Mouse (Mus musculus): ENCODE measurements at regions not wholly inside any gene's neighbourhood (a gene's known extent, or its start where the extent isn't known, plus 50 kb on each side); places are given as distances from the start of the nearest gene placed in this dataset.
A peak's percentile ranks its signal among the peaks of the same experiment; 100 is the strongest.

DNA sequence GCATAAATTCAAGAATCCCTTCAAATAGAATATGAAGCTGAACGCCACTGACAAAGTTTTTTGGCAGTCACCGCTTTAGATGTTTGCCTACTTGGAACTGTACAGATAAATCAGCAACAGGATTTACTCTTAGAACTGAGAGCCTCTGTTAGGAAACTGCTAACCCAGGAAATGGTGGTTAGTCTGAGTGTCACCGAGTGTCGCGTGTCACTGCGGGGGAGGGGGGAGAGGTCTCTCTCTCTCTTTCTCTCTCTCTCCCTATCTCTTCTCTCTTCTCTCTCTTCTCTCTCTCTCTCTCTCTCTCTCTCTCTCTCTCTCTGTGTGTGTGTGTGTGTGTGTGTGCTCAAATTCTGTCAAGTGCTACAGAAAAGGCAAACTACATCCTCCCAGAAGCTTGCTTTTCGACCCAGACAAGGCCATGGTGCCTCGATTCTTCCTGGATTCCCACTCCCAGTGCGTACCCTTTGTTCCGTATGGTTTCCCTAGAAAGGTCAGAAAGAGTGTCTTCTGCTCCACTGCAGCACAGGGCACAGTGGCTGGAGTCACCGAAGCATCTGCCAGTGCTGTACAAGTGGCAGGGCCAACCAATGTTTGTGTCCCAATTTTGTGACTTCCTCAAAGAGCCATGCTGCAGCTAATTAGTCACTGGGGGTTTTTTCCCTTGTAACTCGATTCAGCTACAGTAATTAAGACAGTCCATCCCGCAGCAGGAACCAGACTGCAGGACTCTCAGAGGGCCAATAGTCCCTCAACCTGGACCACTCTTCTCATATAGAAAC lies 87.0 kb downstream of the Cog6 start:
- DNase-seq (ENCODE audit: low spot score in 2 of 2) = peak; percentile 61 to 63

DNA sequence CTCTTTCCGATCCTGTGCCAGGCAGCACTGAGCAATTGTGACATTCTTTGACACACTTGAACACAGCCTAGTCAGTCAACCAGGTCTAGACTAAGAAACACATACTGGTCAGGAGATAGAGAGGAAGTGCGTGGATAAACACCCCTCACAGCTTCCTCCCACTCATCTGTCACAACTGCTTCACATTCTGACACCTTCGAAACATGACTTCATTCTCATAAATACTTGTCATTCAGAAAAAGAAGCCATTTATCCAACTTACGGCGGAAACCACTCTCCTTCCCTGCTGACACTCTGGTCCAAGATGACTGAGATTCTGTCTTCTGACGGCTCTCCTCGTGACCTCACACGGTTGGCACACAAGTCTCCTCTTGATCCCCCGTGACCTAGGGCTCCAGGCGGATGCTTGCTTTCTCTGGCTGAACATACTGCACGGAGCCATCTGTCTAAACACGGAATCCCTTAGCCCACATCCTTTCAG lies 89.6 kb downstream of the Cog6 start:
- peak; percentile 36 to 52 for DNase-seq (ENCODE audit: low spot score in 2 of 2)

DNA sequence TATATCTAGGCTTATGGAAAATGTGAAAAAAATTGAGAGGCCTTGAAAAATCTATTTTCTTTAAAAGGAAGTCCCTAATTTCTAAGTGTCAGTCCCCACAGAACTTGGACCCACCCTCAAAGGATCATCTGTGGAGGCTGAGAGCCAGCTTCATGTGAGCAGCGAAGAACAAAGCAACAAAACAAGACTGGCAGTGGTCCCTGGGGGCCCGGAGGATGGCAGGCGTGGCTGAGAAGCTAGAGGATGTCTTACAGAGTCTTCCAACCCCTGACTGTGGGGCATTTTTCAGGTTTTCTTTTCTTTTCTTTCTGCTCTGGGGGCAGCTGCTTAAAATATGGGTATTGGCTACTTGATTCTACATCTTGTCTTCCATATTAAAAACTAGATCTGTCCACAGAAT lies 90.5 kb downstream of the Cog6 start:
- DNase-seq (ENCODE audit: low spot score in 2 of 2) = no peak

DNA sequence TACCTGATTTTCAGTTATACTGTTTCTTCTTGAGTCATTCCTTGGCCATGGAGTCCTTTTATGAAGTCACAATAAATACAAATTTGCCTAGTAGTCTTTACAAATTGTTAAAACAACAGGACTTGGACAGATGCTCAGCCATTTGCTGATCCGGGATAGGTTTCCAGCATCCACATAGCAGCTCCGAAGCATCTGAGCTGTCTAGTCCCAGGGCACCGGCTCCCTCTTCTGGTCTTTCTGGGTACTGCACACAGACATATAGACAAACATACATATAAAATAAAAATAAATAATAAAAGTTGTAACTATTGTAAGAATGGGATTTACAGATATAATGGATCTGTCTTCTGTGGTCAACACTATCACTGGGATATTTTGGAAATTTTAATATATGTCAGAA lies 91.8 kb downstream of the Cog6 start:
- DNase-seq (ENCODE audit: low spot score in 2 of 2) = peak in 1 of 2 experiments; percentile 63

DNA sequence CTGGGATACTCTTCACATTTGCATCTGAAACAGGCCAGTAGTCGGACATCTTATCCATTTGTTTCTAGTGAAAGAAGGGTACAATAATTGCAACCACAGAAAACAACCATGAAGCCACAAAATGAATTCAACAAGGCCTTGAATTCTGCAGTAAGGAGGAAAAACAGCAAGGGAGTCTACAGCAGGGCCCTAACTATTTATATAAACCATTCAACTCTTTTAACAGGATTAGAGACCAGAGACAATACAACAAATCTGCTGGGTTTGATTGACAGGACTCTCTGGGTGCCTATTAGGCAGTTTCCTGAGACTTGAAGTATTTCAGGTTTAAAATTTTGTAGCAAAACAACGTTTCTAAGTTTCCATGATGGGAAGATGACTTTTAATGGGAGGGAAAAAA lies 92.4 kb downstream of the Cog6 start:
- DNase-seq (ENCODE audit: low spot score in 2 of 2) = no peak

DNA sequence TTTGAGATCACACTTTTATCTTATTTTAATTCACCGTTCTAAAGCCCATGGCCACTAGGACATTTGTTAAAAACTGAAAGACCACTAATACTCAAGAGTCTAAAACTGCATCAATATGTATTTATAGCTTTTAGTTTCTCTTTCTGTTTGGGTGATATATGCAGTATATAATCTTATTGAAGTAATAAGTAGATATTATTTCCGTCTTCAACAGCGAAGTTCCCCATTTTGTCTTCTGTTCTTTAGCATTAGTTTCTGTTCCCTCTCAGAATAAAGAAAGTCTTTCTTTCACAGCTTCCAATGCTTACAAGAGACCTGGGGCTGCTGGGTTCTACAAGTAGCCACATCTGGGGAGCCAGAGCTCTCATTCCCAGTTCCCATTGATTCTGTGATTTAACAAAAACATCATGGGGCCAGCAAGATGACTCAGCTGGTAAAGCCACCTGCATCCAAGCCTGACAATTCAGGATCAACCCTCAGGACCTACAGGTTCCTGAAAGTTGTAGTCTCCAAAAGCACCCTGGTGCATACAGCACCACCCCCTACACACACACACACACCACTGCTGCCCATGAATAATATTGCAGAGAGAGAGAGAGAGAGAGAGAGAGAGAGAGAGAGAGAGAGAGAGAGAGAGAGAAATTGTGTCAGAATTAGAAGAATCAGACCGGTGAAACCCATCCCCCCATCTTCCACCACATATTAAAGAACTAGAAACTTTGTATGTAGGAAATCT lies 93.0 kb downstream of the Cog6 start:
- no peak for DNase-seq (ENCODE audit: low spot score in 2 of 2)

DNA sequence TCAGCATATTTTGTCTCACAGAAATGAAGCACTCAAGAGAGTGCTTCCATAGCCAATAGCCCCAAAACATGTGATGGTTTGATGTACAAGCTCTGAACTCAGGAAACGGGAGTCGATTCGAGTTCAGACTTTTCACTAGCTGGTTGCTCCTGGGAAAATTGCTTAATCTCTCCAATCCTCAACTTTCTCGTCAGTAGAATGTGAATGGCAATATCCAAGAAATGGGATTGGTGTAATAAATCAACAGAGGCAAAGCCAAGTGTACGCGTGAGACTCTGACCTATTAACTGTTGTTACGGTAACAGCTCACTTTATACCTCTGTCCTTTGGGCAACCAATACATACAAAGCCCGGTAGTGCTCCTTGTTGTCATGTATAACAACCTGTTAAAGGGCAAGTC lies 94.6 kb downstream of the Cog6 start:
- no peak for DNase-seq (ENCODE audit: low spot score in 2 of 2)

DNA sequence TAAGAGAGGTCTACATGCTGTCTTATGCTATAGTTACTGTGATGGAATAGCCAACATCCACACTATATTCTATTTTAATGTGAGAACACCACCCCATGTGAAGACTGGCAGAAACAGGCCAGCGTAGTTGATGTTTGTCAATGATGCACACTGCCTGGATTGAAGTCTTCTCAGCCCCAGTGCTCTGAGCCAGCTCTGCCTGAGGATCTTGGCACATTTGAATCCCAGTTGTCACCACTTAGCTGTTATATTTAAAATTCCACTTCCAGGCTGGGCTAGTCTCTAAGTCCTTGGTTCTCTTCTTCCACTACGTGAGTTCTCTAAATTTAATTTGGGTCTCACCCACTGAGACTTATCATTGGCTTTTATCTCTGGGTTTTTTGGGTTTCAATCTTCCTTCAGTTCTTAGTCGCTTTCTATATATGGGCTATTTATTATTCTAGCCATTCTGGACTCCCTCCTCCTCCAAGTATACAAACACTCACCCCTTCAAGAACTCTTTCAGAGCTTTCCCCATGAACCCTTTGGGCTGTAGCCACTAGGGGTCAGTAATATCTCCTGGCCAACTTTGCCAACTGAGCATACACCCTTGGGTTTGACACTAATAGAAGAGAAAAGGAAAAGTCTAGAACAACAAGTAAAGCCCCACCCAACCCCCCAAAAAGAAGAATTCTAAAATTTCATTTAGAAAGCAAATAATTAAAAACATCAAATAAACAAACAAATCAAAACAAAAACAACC lies 110.0 kb downstream of the Cog6 start:
- peak in 1 of 2 experiments; percentile 28 for DNase-seq (ENCODE audit: low spot score in 2 of 2)

DNA sequence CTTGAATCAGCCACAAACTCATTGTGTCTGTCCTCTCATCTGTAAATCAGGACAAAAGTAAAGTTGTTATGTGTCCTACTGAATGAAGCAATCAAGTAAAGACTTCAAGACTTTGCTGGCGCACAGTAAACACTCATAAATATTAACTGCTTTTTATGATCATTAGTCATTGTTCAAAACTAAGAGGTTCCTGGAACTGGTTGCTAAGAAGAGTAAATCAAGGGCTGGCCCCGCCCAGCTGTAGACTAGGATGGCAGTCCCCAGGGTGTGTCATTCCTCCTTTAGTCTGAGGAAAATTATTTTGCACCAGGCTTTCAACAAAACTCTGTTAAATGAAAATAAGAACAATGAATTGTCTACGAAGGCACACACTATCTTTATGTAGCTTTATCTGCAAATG lies 113.0 kb downstream of the Cog6 start:
- no peak for DNase-seq (ENCODE audit: low spot score in 2 of 2)

DNA sequence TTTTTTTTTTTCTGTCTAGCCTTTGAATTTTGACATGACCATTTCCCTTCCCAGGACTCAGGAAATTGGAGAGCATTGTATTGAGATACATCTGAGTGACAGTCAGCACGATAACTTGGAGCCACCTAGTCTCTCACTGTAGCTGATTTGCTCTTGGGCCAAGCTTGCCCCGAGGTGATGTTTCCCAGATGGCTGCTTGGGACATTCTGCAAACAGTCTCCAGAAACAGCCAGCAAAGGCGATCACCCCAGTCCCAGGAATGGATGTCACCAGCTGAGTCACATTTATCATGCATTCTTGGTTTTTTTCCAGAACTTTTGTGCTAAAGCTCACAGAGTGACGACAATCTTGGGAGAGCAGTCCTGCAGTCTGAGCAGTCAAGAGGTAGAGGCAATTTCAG lies 119.4 kb downstream of the Cog6 start:
- no peak for DNase-seq (ENCODE audit: low spot score in 2 of 2)

DNA sequence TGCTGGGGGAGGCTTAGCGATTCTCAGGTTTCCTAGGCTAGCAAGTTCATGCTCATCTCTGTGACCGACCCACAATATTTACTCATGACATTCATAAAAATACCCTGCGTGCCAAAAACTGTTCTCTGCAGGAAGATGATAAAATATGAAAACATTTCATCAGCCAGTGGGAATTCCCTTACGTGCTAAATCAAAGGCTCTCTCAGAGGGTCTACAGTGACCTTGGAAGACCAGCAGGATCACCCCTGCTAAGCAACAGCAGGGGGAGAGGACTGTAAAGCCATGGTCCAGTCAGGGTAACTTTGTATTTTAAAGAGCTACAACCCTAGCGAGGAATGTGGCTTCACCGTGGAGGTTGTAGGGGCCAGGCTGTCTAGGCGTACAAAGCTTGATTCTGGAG lies 120.6 kb downstream of the Cog6 start:
- no peak for DNase-seq (ENCODE audit: low spot score in 2 of 2)

DNA sequence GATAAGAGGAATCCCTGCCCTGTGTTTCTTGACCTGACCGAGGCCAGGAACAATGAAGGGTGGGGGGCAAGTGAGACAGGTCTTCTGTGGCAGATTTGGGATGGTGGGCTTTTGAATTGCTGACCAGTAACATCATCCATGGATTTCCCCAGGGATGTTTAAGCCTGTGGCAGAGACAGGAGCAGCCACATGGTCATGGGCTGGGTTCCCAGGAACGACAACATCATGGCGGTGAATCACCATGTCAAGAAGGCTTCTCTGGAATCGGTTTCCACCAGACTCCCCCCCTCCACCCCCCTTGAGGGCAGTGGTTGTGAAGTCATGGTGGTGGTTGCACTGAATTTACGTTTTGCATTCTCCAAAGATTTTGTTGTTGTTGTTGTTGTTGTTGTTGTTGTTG lies 121.3 kb downstream of the Cog6 start:
- no peak for DNase-seq (ENCODE audit: low spot score in 2 of 2)

DNA sequence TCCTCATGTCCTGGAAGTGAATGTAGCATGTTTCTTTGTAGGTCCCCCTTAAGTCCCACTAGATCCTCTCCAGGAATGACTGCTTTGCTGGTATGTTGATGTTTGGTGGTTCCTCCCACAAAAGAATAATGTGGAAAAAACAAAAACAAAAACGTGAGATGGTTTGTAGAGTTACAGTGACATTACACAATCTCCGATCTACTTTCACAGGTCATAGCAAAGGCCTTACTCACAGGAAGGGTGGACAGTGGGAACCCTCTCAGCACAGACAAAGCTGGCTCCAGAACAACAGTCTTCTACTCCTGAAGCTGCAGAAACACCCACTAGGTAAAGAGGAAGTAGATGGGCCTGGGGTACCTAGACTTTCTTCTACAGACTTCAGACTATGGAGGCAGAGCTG lies 122.2 kb downstream of the Cog6 start:
- DNase-seq (ENCODE audit: low spot score in 2 of 2) = no peak

DNA sequence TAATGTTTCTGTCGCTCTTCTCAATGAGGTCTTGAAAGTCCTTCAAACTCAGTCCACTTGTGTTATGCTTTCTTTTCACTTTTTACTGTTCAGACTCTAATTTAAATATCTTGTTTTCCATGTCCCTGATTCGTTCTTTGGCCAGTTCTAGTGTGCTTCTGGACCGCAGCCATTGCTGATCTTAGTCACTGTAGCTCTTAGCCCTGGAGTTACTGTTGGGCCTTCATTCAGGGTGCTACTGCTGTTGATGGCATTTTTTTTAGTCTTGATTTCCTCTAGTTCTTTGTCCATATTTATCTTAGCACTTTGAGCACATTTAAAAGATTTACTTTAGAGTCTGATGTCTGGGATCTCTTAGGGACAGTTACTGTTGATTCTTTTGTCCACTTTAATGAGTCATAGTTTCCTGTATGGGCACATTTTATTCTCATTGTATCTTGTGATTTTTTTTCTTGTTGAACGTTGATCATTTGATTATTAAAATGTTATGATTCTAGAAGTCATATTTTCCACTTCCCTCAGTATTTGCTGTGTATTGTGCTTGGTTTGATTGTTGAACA lies 127.8 kb downstream of the Cog6 start:
- no peak for DNase-seq (ENCODE audit: low spot score in 2 of 2)

DNA sequence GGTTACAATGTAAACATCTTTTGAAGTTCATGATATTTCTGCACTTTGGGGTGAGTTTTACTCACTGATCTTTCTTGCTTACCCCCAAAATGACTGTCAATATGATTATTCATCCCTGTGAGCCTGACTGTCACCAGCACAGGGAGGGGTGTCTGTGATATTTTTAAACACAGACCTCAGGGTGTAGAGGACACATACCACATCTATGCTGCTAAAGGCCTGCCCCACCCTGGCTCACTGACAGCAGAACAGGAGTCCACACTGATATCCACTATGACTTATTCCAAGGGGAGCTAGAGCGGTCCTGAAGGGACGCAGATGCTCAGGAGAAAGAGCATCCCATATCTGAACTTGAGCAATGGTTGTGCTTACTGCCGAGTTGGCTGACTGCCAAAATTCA lies 135.1 kb downstream of the Cog6 start:
- no peak for DNase-seq (ENCODE audit: low spot score in 2 of 2)

DNA sequence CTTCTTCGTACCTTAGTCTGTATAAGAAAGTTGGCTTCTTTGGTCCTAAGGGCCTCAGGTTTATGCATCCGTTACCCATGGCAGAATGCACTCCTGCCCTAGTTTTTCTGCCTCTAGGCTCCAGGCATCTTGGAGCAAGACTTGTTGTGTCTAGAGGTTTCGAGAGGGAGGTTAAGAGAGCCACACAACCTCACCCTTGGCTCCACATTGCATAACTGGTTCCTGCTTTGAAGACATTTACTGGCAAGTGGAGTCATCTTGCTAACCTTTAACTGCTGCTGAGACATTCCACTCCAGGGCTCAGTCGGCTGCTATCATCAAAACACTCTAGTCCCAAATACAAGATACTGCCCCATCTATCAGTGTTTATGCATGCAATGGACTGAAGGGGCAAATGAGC lies 135.9 kb downstream of the Cog6 start:
- DNase-seq (ENCODE audit: low spot score in 2 of 2) = no peak

DNA sequence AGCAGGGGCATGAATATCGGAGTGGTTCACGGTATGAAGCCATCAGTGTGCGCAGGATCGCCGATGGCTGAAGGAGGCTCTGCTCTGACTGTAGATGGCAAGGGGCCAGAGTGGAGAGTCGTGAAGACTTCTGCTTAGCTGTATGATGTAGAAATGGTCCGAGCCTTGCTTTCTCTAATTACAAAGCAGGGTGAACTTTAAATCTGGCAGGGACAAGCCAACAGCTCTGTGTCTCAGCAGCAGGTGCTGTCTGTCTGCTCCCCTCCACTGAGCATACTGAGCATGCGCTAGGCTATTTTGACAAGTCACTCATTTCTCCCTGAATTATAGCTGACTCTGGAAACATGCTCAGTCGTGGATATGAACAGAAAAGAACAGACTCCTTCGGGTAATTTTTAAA lies 137.3 kb downstream of the Cog6 start:
- DNase-seq (ENCODE audit: low spot score in 2 of 2) = no peak

DNA sequence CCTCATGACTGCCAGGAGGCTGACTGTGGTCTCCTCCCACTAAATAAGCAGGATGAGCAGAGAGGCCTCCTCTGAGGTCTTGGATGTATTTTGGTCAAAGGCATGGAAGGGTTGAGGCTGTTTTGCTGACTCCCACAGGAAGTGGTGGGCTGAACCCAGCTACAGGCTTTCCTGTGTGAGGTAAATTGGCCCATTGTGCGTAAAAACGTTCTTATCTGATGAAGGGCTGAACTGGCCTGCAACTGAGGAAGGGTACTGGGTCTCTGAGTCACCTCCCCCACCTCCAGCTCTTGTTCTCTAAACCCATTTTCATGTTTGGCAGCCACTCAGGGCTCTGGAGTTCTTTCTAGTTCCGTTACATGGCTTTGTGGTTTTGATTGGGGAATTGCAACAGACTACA lies 138.7 kb downstream of the Cog6 start:
- peak; percentile 31 to 34 for DNase-seq (ENCODE audit: low spot score in 2 of 2)

DNA sequence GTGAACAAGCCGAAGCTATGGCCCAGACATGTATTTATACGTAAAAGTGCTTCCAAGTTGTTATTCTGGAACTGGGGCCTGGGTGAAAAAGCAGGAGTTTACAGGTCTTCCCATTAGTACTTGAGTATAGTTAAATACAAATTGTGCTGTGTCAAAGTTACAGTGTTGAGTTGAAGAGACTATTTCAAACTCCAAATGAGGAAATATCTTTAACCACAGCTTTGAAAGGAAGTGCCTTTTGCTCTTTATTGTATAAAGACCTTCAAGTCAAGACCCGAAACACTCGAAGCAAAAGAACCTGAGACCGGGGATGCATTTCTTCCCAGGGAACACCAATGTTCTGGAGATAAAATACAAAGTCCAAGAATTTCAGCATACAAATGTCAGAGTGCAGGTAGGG lies 144.8 kb downstream of the Cog6 start:
- no peak for DNase-seq (ENCODE audit: low spot score in 2 of 2)

DNA sequence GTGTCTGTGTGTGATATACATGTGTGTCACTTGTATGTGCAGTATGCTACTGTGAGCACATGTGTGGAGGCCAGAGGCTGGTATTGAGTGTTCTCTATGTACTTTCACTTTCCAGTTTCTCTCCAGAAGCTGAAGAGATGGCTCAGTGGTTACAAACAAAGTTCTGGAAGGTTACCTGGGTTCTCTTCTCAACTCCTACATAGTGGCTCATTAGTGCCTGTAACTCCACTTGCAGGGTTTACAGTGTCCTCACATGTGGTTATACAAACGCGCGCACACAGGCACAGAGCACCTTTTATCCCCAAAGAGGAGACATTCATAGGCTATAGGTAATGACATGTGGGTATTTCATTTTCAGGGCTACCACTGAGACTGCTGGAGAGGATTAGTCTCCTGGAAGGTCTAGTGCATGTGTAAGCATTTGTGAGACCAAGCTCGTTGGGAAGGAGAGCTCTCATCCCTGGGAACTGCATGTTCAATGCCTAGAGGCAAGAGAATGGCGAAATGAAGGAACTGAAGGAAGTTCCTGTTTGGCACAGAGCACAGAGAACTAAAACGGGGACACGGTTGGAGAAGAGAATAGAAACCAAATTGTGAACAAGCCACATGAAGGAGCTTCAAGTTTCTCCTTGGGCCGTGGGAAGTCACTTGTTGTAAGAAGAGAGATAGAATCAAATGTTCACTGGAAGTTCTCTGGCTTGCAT lies 153.7 kb downstream of the Cog6 start:
- DNase-seq (ENCODE audit: low spot score in 2 of 2) = no peak

DNA sequence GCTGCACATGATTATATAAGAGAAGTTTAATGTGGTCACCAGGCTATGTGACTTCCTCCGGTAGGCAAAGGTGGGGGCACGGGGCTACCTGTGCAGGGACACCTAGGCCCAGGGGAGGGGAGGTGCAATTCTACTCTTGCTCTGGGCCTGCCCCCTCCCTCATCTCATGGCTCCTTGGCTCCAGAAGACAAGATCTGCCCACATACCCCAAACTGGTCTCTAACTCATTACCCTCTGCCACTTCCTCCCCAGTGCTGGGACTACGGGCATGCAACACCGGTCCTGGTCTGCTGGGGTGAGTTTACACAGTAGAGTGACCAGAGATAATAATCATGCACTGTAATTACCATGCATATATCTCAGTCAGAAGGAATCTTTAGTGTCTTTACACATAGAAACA lies 155.0 kb downstream of the Cog6 start:
- no peak for DNase-seq (ENCODE audit: low spot score in 2 of 2)

DNA sequence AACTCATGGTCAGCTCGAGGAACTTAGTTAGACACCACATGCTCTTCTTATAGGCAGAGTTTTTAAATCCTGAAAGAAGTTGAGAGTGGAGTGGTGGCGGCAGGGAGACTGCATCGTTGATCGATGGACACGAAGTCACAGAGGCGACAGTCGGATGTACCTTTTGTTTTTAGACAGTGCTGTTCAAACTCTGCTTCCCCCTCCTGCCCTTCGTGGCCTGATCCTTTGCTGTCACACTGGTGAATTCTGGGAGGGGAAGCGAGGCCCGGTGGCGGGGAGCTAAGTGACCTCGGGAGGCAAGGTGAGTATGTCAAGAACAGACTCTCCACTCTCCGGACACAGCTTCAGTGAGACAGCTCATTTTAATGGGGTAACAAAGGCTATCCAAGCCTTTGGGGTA lies 155.5 kb downstream of the Cog6 start:
- DNase-seq (ENCODE audit: low spot score in 2 of 2) = no peak
